Mouse (Mus musculus) CH12.LX (cell line): ENCODE data around the gene Rasl11b. TPM values are rescaled to one million over a fixed set of nuclear protein-coding genes. Genes with fewer than 3 reads are reported as not detected.

Experiments used
- DNase-seq: peaks from one replicate; pipeline ENCODE4 v3.0.0-alpha.2; 2013; ENCODE audit errors: extremely low read depth
- H3K27ac ChIP-seq: 2 replicates; pipeline ENCODE4 v1.5.1; 2012; ENCODE audit warnings: low read depth, mild to moderate bottlenecking, control low read depth, moderate library complexity; ENCODE audit not compliant: insufficient read depth
- H3K27me3 ChIP-seq: replicated peaks from 2 replicates; pipeline ENCODE3; 2012; ENCODE audit warnings: inconsistent platforms
- H3K36me3 ChIP-seq, 2 experiments: replicated peaks in 1 of 2; 2 replicates each; pipeline versions ENCODE3 to v1.6.1; 2012; ENCODE audit warnings: inconsistent platforms in 1 of 2, low read length in 1 of 2, mild to moderate bottlenecking in 1 of 2, mixed read lengths in 1 of 2, moderate library complexity in 1 of 2; ENCODE audit not compliant: control insufficient read depth in 1 of 2, insufficient read depth in 1 of 2
- H3K4me1 ChIP-seq, 2 experiments: 2 replicates each; pipeline ENCODE4 v1.6.1; 2012; ENCODE audit warnings: inconsistent platforms in 1 of 2, moderate library complexity in 1 of 2; ENCODE audit not compliant: insufficient read depth in 2 of 2, control insufficient read depth in 1 of 2
- H3K4me2 ChIP-seq: 2 replicates; pipeline ENCODE4 v1.6.1; 2012; ENCODE audit warnings: low read depth, mild to moderate bottlenecking, control low read depth; ENCODE audit not compliant: poor library complexity, insufficient read depth, severe bottlenecking
- H3K4me3 ChIP-seq, 3 experiments: fragments of 150-350 bp in 1 of 3; sonication (generic) in 1 of 3; replicated peaks in 1 of 3; 2 replicates each; pipeline versions ENCODE3 to v1.5.1; 2011 to 2012; ENCODE audit warnings: low read depth in 2 of 3, low read length in 2 of 3, mild to moderate bottlenecking in 2 of 3, moderate library complexity in 2 of 3, control low read depth in 1 of 3, improper control_type of control experiment in 1 of 3, inconsistent platforms in 1 of 3, mixed read lengths in 1 of 3; ENCODE audit not compliant: poor library complexity in 1 of 3
- H3K79me2 ChIP-seq: replicated peaks from 2 replicates; pipeline ENCODE4 v1.6.1; 2012; ENCODE audit warnings: mild to moderate bottlenecking, moderate library complexity; ENCODE audit not compliant: control insufficient read depth, poor library complexity, insufficient read depth, severe bottlenecking; ENCODE audit errors: extremely low read depth
- H3K9ac ChIP-seq: 2 replicates; pipeline ENCODE4 v1.6.1; 2012; ENCODE audit warnings: low read depth, mild to moderate bottlenecking, control low read depth, moderate library complexity; ENCODE audit not compliant: insufficient read depth
- H3K9me3 ChIP-seq: replicated peaks from 2 replicates; pipeline ENCODE3; 2012; ENCODE audit warnings: low read length, inconsistent platforms, mixed read lengths
- BHLHE40 ChIP-seq: IDR thresholded peaks from 2 replicates; pipeline ENCODE4 v1.6.1; 2011; ENCODE audit warnings: mild to moderate bottlenecking, low read depth, low read length, improper control_type of control experiment
- CHD1 ChIP-seq: IDR thresholded peaks from 2 replicates; pipeline ENCODE4 v1.6.1; 2012; ENCODE audit warnings: low read depth, low read length, improper control_type of control experiment, inconsistent platforms
- CTCF ChIP-seq, 2 experiments: IDR thresholded peaks in 1 of 2; conservative IDR thresholded peaks in 1 of 2; 2 replicates each; pipeline ENCODE4 v1.5.1; 2011 to 2012; ENCODE audit warnings: low read depth in 2 of 2, low read length in 2 of 2, improper control_type of control experiment in 1 of 2, inconsistent platforms in 1 of 2, mild to moderate bottlenecking in 1 of 2, moderate library complexity in 1 of 2
- ETS1 ChIP-seq: conservative IDR thresholded peaks from 2 replicates; pipeline ENCODE4 v1.6.1; 2012; ENCODE audit warnings: low read depth, mild to moderate bottlenecking, inconsistent platforms, low read length, improper control_type of control experiment, moderate library complexity
- IRF4 ChIP-seq: IDR thresholded peaks from 2 replicates; pipeline ENCODE4 v1.6.1; 2014; ENCODE audit warnings: low read depth, mild to moderate bottlenecking, inconsistent platforms, low read length, improper control_type of control experiment
- JUN ChIP-seq: IDR thresholded peaks from 2 replicates; pipeline ENCODE4 v1.6.1; 2011; ENCODE audit warnings: low read depth, mild to moderate bottlenecking, low read length, improper control_type of control experiment, moderate library complexity; ENCODE audit not compliant: insufficient read depth
- MAFK ChIP-seq: IDR thresholded peaks from 2 replicates; pipeline ENCODE4 v1.6.1; 2011; ENCODE audit warnings: low read length, improper control_type of control experiment; ENCODE audit not compliant: insufficient replicate concordance
- MAX ChIP-seq: IDR thresholded peaks from 2 replicates; pipeline ENCODE4 v1.6.1; 2011; ENCODE audit warnings: low read length, improper control_type of control experiment
- MAZ ChIP-seq: IDR thresholded peaks from 2 replicates; pipeline ENCODE4 v1.6.1; 2012; ENCODE audit warnings: low read depth, mild to moderate bottlenecking, inconsistent platforms, low read length, improper control_type of control experiment, moderate library complexity
- MEF2A ChIP-seq: IDR thresholded peaks from 2 replicates; pipeline ENCODE4 v1.6.1; 2014; ENCODE audit warnings: low read depth, mild to moderate bottlenecking, inconsistent platforms, low read length, improper control_type of control experiment, borderline replicate concordance
- MXI1 ChIP-seq: IDR thresholded peaks from 2 replicates; pipeline ENCODE4 v1.6.1; 2011; ENCODE audit warnings: mild to moderate bottlenecking, low read depth, low read length, improper control_type of control experiment
- NELFE ChIP-seq: IDR thresholded peaks from 2 replicates; pipeline ENCODE4 v1.6.1; 2011; ENCODE audit warnings: low read depth, low read length, improper control_type of control experiment
- POLR2A ChIP-seq: IDR thresholded peaks from 2 replicates; pipeline ENCODE4 v1.6.1; 2011; ENCODE audit warnings: low read depth, mild to moderate bottlenecking, improper control_type of control experiment, low read length
- POLR2AphosphoS2 ChIP-seq: IDR thresholded peaks from 2 replicates; pipeline ENCODE4 v1.6.1; 2011; ENCODE audit warnings: low read depth, low read length, improper control_type of control experiment
- RAD21 ChIP-seq: IDR thresholded peaks from 2 replicates; pipeline ENCODE4 v1.6.1; 2011; ENCODE audit warnings: low read depth, mild to moderate bottlenecking, low read length, improper control_type of control experiment, moderate library complexity
- SIN3A ChIP-seq: IDR thresholded peaks from 2 replicates; pipeline ENCODE4 v1.6.1; 2012; ENCODE audit warnings: low read length, improper control_type of control experiment, inconsistent platforms
- SMC3 ChIP-seq: IDR thresholded peaks from 2 replicates; pipeline ENCODE4 v1.6.1; 2011; ENCODE audit warnings: low read depth, low read length, improper control_type of control experiment
- TBP ChIP-seq: conservative IDR thresholded peaks from 2 replicates; pipeline ENCODE4 v1.6.1; 2011; ENCODE audit warnings: low read depth, low read length, improper control_type of control experiment
- UBTF ChIP-seq: IDR thresholded peaks from 2 replicates; pipeline ENCODE4 v1.6.1; 2012; ENCODE audit warnings: low read depth, mild to moderate bottlenecking, inconsistent platforms, low read length, improper control_type of control experiment, moderate library complexity
- USF1 ChIP-seq: IDR thresholded peaks from 2 replicates; pipeline ENCODE4 v1.6.1; 2014; ENCODE audit warnings: low read depth, mild to moderate bottlenecking, inconsistent platforms, low read length, improper control_type of control experiment
- ZKSCAN1 ChIP-seq: IDR thresholded peaks from 2 replicates; pipeline ENCODE4 v1.6.1; 2012; ENCODE audit warnings: low read depth, inconsistent platforms, low read length, improper control_type of control experiment, borderline replicate concordance
- ZMIZ1 ChIP-seq: IDR thresholded peaks from 2 replicates; pipeline ENCODE4 v1.6.1; 2012; ENCODE audit warnings: low read depth, mild to moderate bottlenecking, inconsistent platforms, low read length, improper control_type of control experiment
- dilution Hi-C: fragments of 300-500 bp; cut with MboI; formaldehyde crosslinking; loops from 2 replicates; pipeline ENCODE4 v1.14.3; 2020; ENCODE audit warnings: low sequenced_read_pairs; ENCODE audit not compliant: extremely low pct_unique_long_range_greater_than_20kb, extremely low pct_ligation_motif_present
- in situ Hi-C: fragments of 300-500 bp; cut with MboI; formaldehyde crosslinking; loops from 3 replicates; pipeline ENCODE4 v1.14.3; 2019; ENCODE audit warnings: low sequenced_read_pairs, low pct_ligation_motif_present, low pct_unique_long_range_greater_than_20kb, mixed read lengths
- polyA plus RNA-seq: library from polyadenylated mRNA; unstranded; fragments of >175 nt; gene quantifications from 2 replicates; pipeline ENCODE4 v1.2.1, GENCODE M21; 2012; ENCODE audit warnings: low read depth; ENCODE audit not compliant: insufficient read length
- total RNA-seq, 2 experiments: library from RNA; depleted of rRNA; stranded (reverse); fragments of 300-350 nt in 1 of 2; fragments of >200 nt in 1 of 2; gene quantifications; 2 replicates each; pipeline ENCODE4 v1.2.3; 2012 to 2014

Rasl11b gene
- total and polyA plus RNA-seq, 3 experiments: 0.21 to 2.7 (median 0.60) TPM

- no peak for DNase-seq
- TF ChIP-seq POLR2AphosphoS2 (no peak), RAD21 (no peak), MXI1 (no peak), SMC3 (no peak), ZMIZ1 (no peak), USF1 (no peak), ETS1 (no peak), MAFK (no peak), MAX (no peak), MEF2A (no peak), IRF4 (no peak), ZKSCAN1 (no peak)
- no peaks in the 10 kb centered on the region for H3K79me2 ChIP-seq
- no peak overlapping the region for H3K4me3 ChIP-seq
- no peaks in the 10 kb centered on the region for H3K4me1 ChIP-seq
- H3K4me2 ChIP-seq: no peak overlapping the region
- H3K27ac ChIP-seq: no peak overlapping the region
- H3K36me3 ChIP-seq: no peaks in the 10 kb centered on the region
- no peaks in the 10 kb centered on the region for H3K27me3 ChIP-seq
- no peaks in the 10 kb centered on the region for H3K9me3 ChIP-seq
- no peak overlapping the region for H3K9ac ChIP-seq
- in situ Hi-C loops (no loop called here), dilution Hi-C loops (no loop called here)
Measured at GRCm38 (mm10) chr5:74183118-74183517, 12.0 kb upstream of the Rasl11b start.

DNA sequence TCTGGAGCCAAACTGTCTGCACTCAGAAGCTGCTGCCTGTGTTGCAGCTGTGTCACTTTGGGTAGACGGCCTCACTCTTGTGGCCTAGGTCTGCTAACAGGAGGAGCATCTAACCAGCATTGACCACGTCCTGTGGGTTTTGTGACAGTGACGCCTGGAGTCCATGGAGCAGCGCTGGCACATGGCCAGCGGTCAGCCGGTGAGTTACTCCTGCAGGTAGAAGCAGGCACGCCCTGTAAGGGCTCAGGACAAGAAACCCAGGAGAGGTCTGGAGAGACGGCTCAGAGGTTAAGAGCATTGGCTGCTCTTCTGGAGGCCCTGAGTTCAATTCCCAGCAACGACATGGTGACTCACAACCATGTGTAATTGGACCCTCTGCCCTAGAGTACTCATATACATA is 10.5 kb upstream of the Rasl11b start:
- Histone ChIP-seq H3K27me3 (no peaks in the 10 kb centered on the region), H3K9me3 (no peaks in the 10 kb centered on the region), H3K79me2 (no peaks in the 10 kb centered on the region), H3K27ac (no peak overlapping the region), H3K36me3 (no peaks in the 10 kb centered on the region)
- no peak for DNase-seq
- TF ChIP-seq MXI1 (no peak), JUN (no peak)
- TF ChIP-seq, all 38 proteins: peak for 0
- no peak overlapping the region for H3K4me2 ChIP-seq
- no peaks in the 10 kb centered on the region for H3K4me1 ChIP-seq
- H3K9ac ChIP-seq: no peak overlapping the region
- dilution Hi-C loops (no loop called here), in situ Hi-C loops (no loop called here)
- no peak overlapping the region for H3K4me3 ChIP-seq

- no peak overlapping the region for H3K4me3 ChIP-seq
- no peak overlapping the region for H3K4me2 ChIP-seq
- TF ChIP-seq TBP: no peak
- TF ChIP-seq NELFE: no peak
- no peak for TF ChIP-seq POLR2AphosphoS2
- no peak for TF ChIP-seq MXI1
- TF ChIP-seq BHLHE40: no peak
- TF ChIP-seq CTCF (conservative IDR thresholded peaks at IDR 0.05 in 1 of 2, IDR thresholded peaks at IDR 0.05 in 1 of 2; ENCODE audit: low read depth in 2 of 2, low read length in 2 of 2): no peak
- no peak for TF ChIP-seq UBTF
- TF ChIP-seq USF1: no peak
- no peak for TF ChIP-seq MAZ
- no peak for TF ChIP-seq SIN3A
- no peak for TF ChIP-seq POLR2A
- no peak for TF ChIP-seq CHD1
- TF ChIP-seq, all 38 proteins: peak for 0
- Histone ChIP-seq H3K27me3 (no peaks in the 10 kb centered on the region), H3K36me3 (no peaks in the 10 kb centered on the region), H3K9me3 (no peaks in the 10 kb centered on the region), H3K79me2 (no peaks in the 10 kb centered on the region), H3K27ac (no peak overlapping the region), H3K4me1 (peaks cover 3 to 17% of the 10 kb centered on the region in 2 experiments), H3K9ac (no peak overlapping the region)
- in situ Hi-C loops: no loop called here
- dilution Hi-C loops: no loop called here
- no peak for DNase-seq
Measured at GRCm38 (mm10) chr5:74188076-74188475, 7.0 kb upstream of the Rasl11b start.
